Mouse (Mus musculus) liver, embryonic 11.5 days (tissue): Measurements from ENCODE around the gene Lmx1b. TPM values are rescaled to one million over a fixed set of nuclear protein-coding genes. Genes with fewer than 3 reads are reported as not detected.

ENCODE experiments used
- polyA plus RNA-seq: library from polyadenylated mRNA; unstranded; fragments of >200 nt; fragmentation: Nextera tagmentation; extraction: Ambion mirVana; gene quantifications from 2 replicates; pipeline ENCODE4 v1.2.1, GENCODE M21; 2014

The Lmx1b gene
- polyA plus RNA-seq, 1 experiment from 2014 or later: 0.14 TPM

Other genes with a start within 250 kb of the Lmx1b start
- 6.1 and 7.6 TPM in 2 replicates for gene Zbtb34, start 209.2 kb downstream of the Lmx1b start, polyA plus RNA-seq
- gene Zbtb43, start 172.0 kb downstream of the Lmx1b start, polyA plus RNA-seq: 12.0 and 14.1 TPM in 2 replicates
- gene Mvb12b, start 247.4 kb upstream of the Lmx1b start, polyA plus RNA-seq: 17.7 and 18.3 TPM in 2 replicates